Mouse (Mus musculus): Measurements from ENCODE around the gene Hist1h2aa. TPM values are rescaled to one million over a fixed set of nuclear protein-coding genes. Genes with fewer than 3 reads are reported as not detected.

Hist1h2aa gene
- polyA plus RNA-seq, 1 experiment from 2014 or later = not detected

GRCm38 (mm10) chr13:23933421-23934210, 646 bp upstream of the Hist1h2aa start, which contains the start of gene Hist1h2ba:
Gene Hist1h2ba, minus strand, starts transcription at chr13:23934156.
- no peaks in the 10 kb centered on the region for H3K9me3 ChIP-seq (ENCODE audit: control insufficient read depth, low read length)
- no peak for DNase-seq (ENCODE audit: low spot score)
- H3K4me1 ChIP-seq (ENCODE audit: control insufficient read depth, insufficient read depth, low read length) = no peaks in the 10 kb centered on the region
- H3K9ac ChIP-seq (ENCODE audit: low read length) = no peak within 1 kb of the TSS
- H3K4me2 ChIP-seq (ENCODE audit: low read depth) = no peak within 1 kb of the TSS
- H3K27ac ChIP-seq (ENCODE audit: low read depth, low read length) = no peak within 1 kb of the TSS
- no peaks in the 10 kb centered on the region for H3K27me3 ChIP-seq (ENCODE audit: control insufficient read depth, insufficient read depth, low read length)
- WGBS = 91% methylated on average over 36 of the region's 39 CpGs
- no peaks in the 10 kb centered on the region for H3K36me3 ChIP-seq (ENCODE audit: control insufficient read depth, insufficient read depth, low read length)
- no peak within 1 kb of the TSS for H3K4me3 ChIP-seq (ENCODE audit: low read depth, low read length)
- no peak for ATAC-seq (ENCODE audit: insufficient read depth, low FRiP score, low TSS enrichment)

- Histone ChIP-seq H3K4me2 (ENCODE audit: low read depth) (no peak overlapping the region), H3K4me3 (ENCODE audit: low read depth, low read length) (no peak overlapping the region), H3K4me1 (ENCODE audit: control insufficient read depth, insufficient read depth, low read length) (0 out of 2 replicates have a peak, but pooled peaks cover 3% of the 10 kb centered on the region), H3K9ac (ENCODE audit: low read length) (no peak overlapping the region), H3K27me3 (ENCODE audit: control insufficient read depth, insufficient read depth, low read length) (no peaks in the 10 kb centered on the region), H3K36me3 (ENCODE audit: control insufficient read depth, insufficient read depth, low read length) (no peaks in the 10 kb centered on the region), H3K9me3 (ENCODE audit: control insufficient read depth, low read length) (no peaks in the 10 kb centered on the region), H3K27ac (ENCODE audit: low read depth, low read length) (no peak overlapping the region)
- ATAC-seq (ENCODE audit: insufficient read depth, low FRiP score, low TSS enrichment) (no peak), DNase-seq (ENCODE audit: low spot score) (no peak)
- WGBS = 88% methylated on average over 1 of the region's 1 CpGs
These were observed 4.4 kb downstream of the Hist1h2aa start for GRCm38 (mm10) chr13:23938699-23939098.

GRCm38 (mm10) chr13:23940291-23940690, 6.0 kb downstream of the Hist1h2aa start:
- H3K9ac ChIP-seq (ENCODE audit: low read length) = no peak overlapping the region
- no peak overlapping the region for H3K4me2 ChIP-seq (ENCODE audit: low read depth)
- ATAC-seq (ENCODE audit: insufficient read depth, low FRiP score, low TSS enrichment) (no peak), DNase-seq (ENCODE audit: low spot score) (no peak)
- 66% methylated on average over 6 of the region's 6 CpGs for WGBS
- no peak overlapping the region for H3K27ac ChIP-seq (ENCODE audit: low read depth, low read length)
- no peaks in the 10 kb centered on the region for H3K9me3 ChIP-seq (ENCODE audit: control insufficient read depth, low read length)
- H3K4me3 ChIP-seq (ENCODE audit: low read depth, low read length) = no peak overlapping the region
- H3K4me1 ChIP-seq (ENCODE audit: control insufficient read depth, insufficient read depth, low read length) = 0 out of 2 replicates have a peak, but pooled peaks cover 3% of the 10 kb centered on the region
- H3K27me3 ChIP-seq (ENCODE audit: control insufficient read depth, insufficient read depth, low read length) = no peaks in the 10 kb centered on the region
- no peaks in the 10 kb centered on the region for H3K36me3 ChIP-seq (ENCODE audit: control insufficient read depth, insufficient read depth, low read length)

- no peak for DNase-seq (ENCODE audit: low spot score)
- Histone ChIP-seq H3K4me1 (ENCODE audit: control insufficient read depth, insufficient read depth, low read length) (0 out of 2 replicates have a peak, but pooled peaks cover 3% of the 10 kb centered on the region), H3K9me3 (ENCODE audit: control insufficient read depth, low read length) (no peaks in the 10 kb centered on the region), H3K27me3 (ENCODE audit: control insufficient read depth, insufficient read depth, low read length) (no peaks in the 10 kb centered on the region), H3K27ac (ENCODE audit: low read depth, low read length) (no peak overlapping the region), H3K9ac (ENCODE audit: low read length) (no peak overlapping the region), H3K4me3 (ENCODE audit: low read depth, low read length) (no peak overlapping the region), H3K36me3 (ENCODE audit: control insufficient read depth, insufficient read depth, low read length) (no peaks in the 10 kb centered on the region), H3K4me2 (ENCODE audit: low read depth) (no peak overlapping the region)
- WGBS = 50% methylated on average over 2 of the region's 2 CpGs
- no peak for ATAC-seq (ENCODE audit: insufficient read depth, low FRiP score, low TSS enrichment)
These were observed 8.6 kb downstream of the Hist1h2aa start for GRCm38 (mm10) chr13:23942861-23943260.

GRCm38 (mm10) chr13:23946254-23946653, 12.0 kb downstream of the Hist1h2aa start:
- Histone ChIP-seq H3K9ac (ENCODE audit: low read length) (no peak overlapping the region), H3K4me2 (ENCODE audit: low read depth) (no peak overlapping the region), H3K4me3 (ENCODE audit: low read depth, low read length) (no peak overlapping the region), H3K36me3 (ENCODE audit: control insufficient read depth, insufficient read depth, low read length) (no peaks in the 10 kb centered on the region), H3K9me3 (ENCODE audit: control insufficient read depth, low read length) (no peaks in the 10 kb centered on the region), H3K27ac (ENCODE audit: low read depth, low read length) (no peak overlapping the region), H3K27me3 (ENCODE audit: control insufficient read depth, insufficient read depth, low read length) (no peaks in the 10 kb centered on the region), H3K4me1 (ENCODE audit: control insufficient read depth, insufficient read depth, low read length) (0 out of 2 replicates have a peak, but pooled peaks cover 3% of the 10 kb centered on the region)
- DNase-seq (ENCODE audit: low spot score) (no peak), ATAC-seq (ENCODE audit: insufficient read depth, low FRiP score, low TSS enrichment) (no peak)
- 12% methylated on average over 2 of the region's 2 CpGs for WGBS

GRCm38 (mm10) chr13:23949484-23950246, 15.4 kb downstream of the Hist1h2aa start:
- Histone ChIP-seq H3K9me3 (ENCODE audit: control insufficient read depth, low read length) (no peaks in the 10 kb centered on the region), H3K4me3 (ENCODE audit: low read depth, low read length) (no peak overlapping the region), H3K36me3 (ENCODE audit: control insufficient read depth, insufficient read depth, low read length) (no peaks in the 10 kb centered on the region), H3K9ac (ENCODE audit: low read length) (0 out of 2 replicates have a peak overlapping the region, but pooled peaks have one; percentile 12), H3K27ac (ENCODE audit: low read depth, low read length) (no peak overlapping the region), H3K4me2 (ENCODE audit: low read depth) (no peak overlapping the region), H3K4me1 (ENCODE audit: control insufficient read depth, insufficient read depth, low read length) (0 out of 2 replicates have a peak, but pooled peaks cover 3% of the 10 kb centered on the region), H3K27me3 (ENCODE audit: control insufficient read depth, insufficient read depth, low read length) (no peaks in the 10 kb centered on the region)
- DNase-seq (ENCODE audit: low spot score) (peak; percentile 57), ATAC-seq (ENCODE audit: insufficient read depth, low FRiP score, low TSS enrichment) (peak; percentile 50; the same call in 1 of the 2 replicates)
- WGBS = 46% methylated on average over 14 of the region's 14 CpGs

GRCm38 (mm10) chr13:23950928-23951327, 16.7 kb downstream of the Hist1h2aa start:
- DNase-seq (ENCODE audit: low spot score) = no peak
- no peak overlapping the region for H3K9ac ChIP-seq (ENCODE audit: low read length)
- no peaks in the 10 kb centered on the region for H3K9me3 ChIP-seq (ENCODE audit: control insufficient read depth, low read length)
- 71% methylated on average over 3 of the region's 3 CpGs for WGBS
- no peak overlapping the region for H3K4me3 ChIP-seq (ENCODE audit: low read depth, low read length)
- 0 out of 2 replicates have a peak, but pooled peaks cover 3% of the 10 kb centered on the region for H3K4me1 ChIP-seq (ENCODE audit: control insufficient read depth, insufficient read depth, low read length)
- no peak overlapping the region for H3K27ac ChIP-seq (ENCODE audit: low read depth, low read length)
- H3K4me2 ChIP-seq (ENCODE audit: low read depth) = no peak overlapping the region
- no peaks in the 10 kb centered on the region for H3K27me3 ChIP-seq (ENCODE audit: control insufficient read depth, insufficient read depth, low read length)
- no peaks in the 10 kb centered on the region for H3K36me3 ChIP-seq (ENCODE audit: control insufficient read depth, insufficient read depth, low read length)
- no peak for ATAC-seq (ENCODE audit: insufficient read depth, low FRiP score, low TSS enrichment)

- Histone ChIP-seq H3K36me3 (ENCODE audit: control insufficient read depth, insufficient read depth, low read length) (no peaks in the 10 kb centered on the region), H3K27ac (ENCODE audit: low read depth, low read length) (no peak overlapping the region), H3K4me3 (ENCODE audit: low read depth, low read length) (no peak overlapping the region), H3K9ac (ENCODE audit: low read length) (no peak overlapping the region), H3K4me2 (ENCODE audit: low read depth) (no peak overlapping the region), H3K27me3 (ENCODE audit: control insufficient read depth, insufficient read depth, low read length) (no peaks in the 10 kb centered on the region), H3K4me1 (ENCODE audit: control insufficient read depth, insufficient read depth, low read length) (no peaks in the 10 kb centered on the region), H3K9me3 (ENCODE audit: control insufficient read depth, low read length) (no peaks in the 10 kb centered on the region)
- 42% methylated on average over 2 of the region's 2 CpGs for WGBS
- no peak for ATAC-seq (ENCODE audit: insufficient read depth, low FRiP score, low TSS enrichment)
- no peak for DNase-seq (ENCODE audit: low spot score)
These were observed 25.5 kb downstream of the Hist1h2aa start for GRCm38 (mm10) chr13:23959776-23960175.
